Mouse (Mus musculus) gastrocnemius, adult 2 months (tissue): ENCODE data around the gene Fer. TPM values are rescaled to one million over a fixed set of nuclear protein-coding genes. Genes with fewer than 3 reads are reported as not detected.
A peak's percentile ranks its signal among the peaks of the same experiment; 100 is the strongest.

ENCODE experiments used
- DNase-seq: peaks from one replicate; pipeline ENCODE4 v3.0.0; 2022
- H3K27ac ChIP-seq: fragments of 200-600 bp; 2 replicates; pipeline ENCODE4 v1.8.1; 2022; ENCODE audit warnings: mild to moderate bottlenecking
- H3K4me3 ChIP-seq: fragments of 200-600 bp; 2 replicates; pipeline ENCODE4 v1.8.1; 2022; ENCODE audit warnings: mild to moderate bottlenecking, moderate library complexity
- CTCF ChIP-seq: fragments of 200-600 bp; IDR thresholded peaks from 2 replicates; pipeline ENCODE4 v1.8.1; 2022; ENCODE audit warnings: antibody characterized with exemption, mild to moderate bottlenecking, moderate library complexity
- intact Hi-C: fragments of 180-260 bp; cut with DNase I; formaldehyde crosslinking; loops from one replicate; pipeline ENCODE4 v1.15.1; 2025
- total RNA-seq, 2 experiments: library from RNA; stranded (reverse); gene quantifications; 2 replicates each; pipeline ENCODE4 v1.2.3; 2021

The Fer gene
- total RNA-seq, 2 experiments from 2014 or later = 11.2 to 12.8 TPM

GRCm38 (mm10) chr17:64016606-64017005, 153.7 kb downstream of the Fer start:
- DNase-seq = no peak
- Histone ChIP-seq H3K4me3 (no peak overlapping the region), H3K27ac (no peak overlapping the region)
- TF ChIP-seq CTCF = no peak
- intact Hi-C loops = no loop called here

- no peak for DNase-seq
- intact Hi-C loops = no loop called here
- no peak for TF ChIP-seq CTCF
- H3K27ac ChIP-seq = no peak overlapping the region
- no peak overlapping the region for H3K4me3 ChIP-seq
These were observed 155.4 kb downstream of the Fer start for GRCm38 (mm10) chr17:64018240-64018639.

GRCm38 (mm10) chr17:64018870-64019269, 156.0 kb downstream of the Fer start:
- DNase-seq = no peak
- intact Hi-C loops = no loop called here
- Histone ChIP-seq H3K27ac (no peak overlapping the region), H3K4me3 (no peak overlapping the region)
- TF ChIP-seq CTCF = no peak

GRCm38 (mm10) chr17:64019646-64020045, 156.8 kb downstream of the Fer start:
- H3K4me3 ChIP-seq = no peak overlapping the region
- TF ChIP-seq CTCF = no peak
- no peak for DNase-seq
- intact Hi-C loops = no loop called here
- no peak overlapping the region for H3K27ac ChIP-seq

GRCm38 (mm10) chr17:64026485-64026884, 163.6 kb downstream of the Fer start:
- peak; percentile 70 for TF ChIP-seq CTCF
- no peak overlapping the region for H3K27ac ChIP-seq
- no peak for DNase-seq
- no peak overlapping the region for H3K4me3 ChIP-seq
- intact Hi-C loops = loop anchor here (2.0 kb wide), 1 partner anchor 348 kb away; no protein-coding TSS in a partner anchor

GRCm38 (mm10) chr17:64041771-64042170, 178.9 kb downstream of the Fer start:
- no peak for DNase-seq
- Histone ChIP-seq H3K4me3 (no peak overlapping the region), H3K27ac (no peak overlapping the region)
- TF ChIP-seq CTCF = no peak
- intact Hi-C loops = no loop called here

- TF ChIP-seq CTCF = no peak
- Histone ChIP-seq H3K27ac (no peak overlapping the region), H3K4me3 (no peak overlapping the region)
- intact Hi-C loops = no loop called here
- no peak for DNase-seq
These were observed 182.5 kb downstream of the Fer start for GRCm38 (mm10) chr17:64045326-64045725.

- Histone ChIP-seq H3K27ac (no peak overlapping the region), H3K4me3 (no peak overlapping the region)
- TF ChIP-seq CTCF = no peak
- intact Hi-C loops = no loop called here
- no peak for DNase-seq
These were observed 183.7 kb downstream of the Fer start for GRCm38 (mm10) chr17:64046557-64046956.

GRCm38 (mm10) chr17:64050911-64051310, 188.0 kb downstream of the Fer start:
- H3K4me3 ChIP-seq = no peak overlapping the region
- intact Hi-C loops = no loop called here
- no peak for DNase-seq
- H3K27ac ChIP-seq = no peak overlapping the region
- TF ChIP-seq CTCF = no peak

GRCm38 (mm10) chr17:64053636-64054035, 190.8 kb downstream of the Fer start:
- intact Hi-C loops = no loop called here
- H3K4me3 ChIP-seq = no peak overlapping the region
- no peak overlapping the region for H3K27ac ChIP-seq
- DNase-seq = no peak
- no peak for TF ChIP-seq CTCF

- Histone ChIP-seq H3K4me3 (no peak overlapping the region), H3K27ac (no peak overlapping the region)
- intact Hi-C loops = no loop called here
- no peak for TF ChIP-seq CTCF
- DNase-seq = no peak
These were observed 197.7 kb downstream of the Fer start for GRCm38 (mm10) chr17:64060529-64060928.

GRCm38 (mm10) chr17:64065243-64065642, 202.4 kb downstream of the Fer start:
- H3K27ac ChIP-seq = no peak overlapping the region

GRCm38 (mm10) chr17:64077392-64077791, 214.5 kb downstream of the Fer start:
- no peak overlapping the region for H3K27ac ChIP-seq
- no peak for DNase-seq
- intact Hi-C loops = no loop called here
- no peak overlapping the region for H3K4me3 ChIP-seq
- TF ChIP-seq CTCF = no peak

More at GRCm38 (mm10) chr17:64065243-64065642, 202.4 kb downstream of the Fer start:
- DNase-seq = no peak
- intact Hi-C loops = no loop called here
- TF ChIP-seq CTCF = no peak
- no peak overlapping the region for H3K4me3 ChIP-seq

- no peak overlapping the region for H3K4me3 ChIP-seq
- H3K27ac ChIP-seq = no peak overlapping the region
- DNase-seq = no peak
- intact Hi-C loops = no loop called here
- no peak for TF ChIP-seq CTCF
These were observed 221.9 kb downstream of the Fer start for GRCm38 (mm10) chr17:64084751-64085150.

- TF ChIP-seq CTCF = no peak
- Histone ChIP-seq H3K27ac (no peak overlapping the region), H3K4me3 (no peak overlapping the region)
- no peak for DNase-seq
- intact Hi-C loops = no loop called here
These were observed 222.6 kb downstream of the Fer start for GRCm38 (mm10) chr17:64085493-64085892.
